Mouse (Mus musculus): ENCODE results near the gene Lrrfip1. TPM values are rescaled to one million over a fixed set of nuclear protein-coding genes. Genes with fewer than 3 reads are reported as not detected.

Gene Lrrfip1
- total RNA-seq, 2 experiments from 2014 or later, result 131 to 149 TPM

DNA sequence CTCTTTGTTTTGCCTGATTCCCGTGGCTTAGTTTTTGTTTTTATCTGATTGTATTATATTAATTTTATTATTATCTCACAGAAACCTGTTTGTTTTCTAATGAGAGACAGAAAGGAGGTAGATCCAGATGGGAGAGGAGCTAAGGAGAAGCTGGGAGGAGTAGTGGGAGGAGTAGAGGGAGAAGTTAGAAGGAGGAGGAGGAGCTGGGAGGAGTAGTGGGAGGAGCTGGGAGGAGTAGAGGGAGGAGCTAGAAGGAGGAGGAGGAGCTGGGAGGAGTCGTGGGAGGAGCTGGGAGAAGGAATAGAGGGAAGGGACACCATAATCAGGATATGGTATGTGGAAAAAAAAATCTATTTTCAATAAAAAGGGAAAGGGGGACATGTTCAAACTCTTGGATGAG is 36.7 kb downstream of the Lrrfip1 start:
- H3K27ac ChIP-seq, result peak overlapping the region; percentile 81; the same call in 1 of the 2 replicates
- DNase-seq, result no peak
- TF ChIP-seq CTCF (IDR thresholded peaks at IDR 0.05), result no peak
- no peak overlapping the region for H3K4me3 ChIP-seq
- intact Hi-C loops (cut with DNase I), result loop anchor here (5.0 kb wide), 1 partner anchor 63 kb away; no protein-coding TSS in a partner anchor

DNA sequence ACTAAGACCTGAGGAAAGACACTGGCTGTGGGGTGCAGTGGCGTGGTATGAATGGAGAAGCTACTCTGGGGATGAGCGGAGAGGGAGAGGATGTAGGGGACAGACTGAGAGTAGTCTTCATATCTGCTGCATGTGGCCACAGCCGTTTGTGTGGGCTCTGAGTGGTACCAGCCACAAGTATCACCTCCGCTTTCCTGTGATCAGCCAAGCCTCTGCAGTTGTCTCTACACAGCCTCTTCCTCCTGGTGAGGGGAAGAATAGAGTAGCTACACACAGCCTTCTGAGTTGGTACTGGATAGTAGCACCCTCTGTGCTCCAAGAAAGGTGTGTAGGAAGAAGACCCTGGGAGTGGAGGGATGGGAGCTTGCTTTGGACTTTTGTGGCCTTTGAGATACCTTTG is 38.7 kb downstream of the Lrrfip1 start:
- intact Hi-C loops (cut with DNase I), result loop anchor here (5.0 kb wide), 1 partner anchor 65 kb away; no protein-coding TSS in a partner anchor

DNA sequence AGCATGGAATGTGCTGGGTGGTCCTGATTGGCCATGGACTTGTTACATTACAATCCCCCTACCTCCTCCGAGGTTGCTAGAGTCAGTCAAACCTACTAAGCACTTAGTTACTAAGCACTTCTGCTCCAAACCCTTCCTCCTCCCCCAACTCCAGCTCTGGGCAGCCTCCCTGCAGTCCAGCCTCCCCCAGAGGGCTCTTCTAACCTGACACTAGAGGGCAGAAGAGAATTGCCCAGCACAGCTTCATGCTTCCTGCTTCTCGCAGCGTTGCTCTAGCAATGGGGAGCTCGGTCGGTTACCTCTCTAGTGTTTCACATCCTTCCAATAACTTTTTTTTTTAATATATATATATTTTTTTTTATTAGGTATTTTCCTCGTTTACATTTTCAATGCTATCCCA is 39.5 kb downstream of the Lrrfip1 start:
- TF ChIP-seq CTCF (IDR thresholded peaks at IDR 0.05), result peak; percentile 82
- DNase-seq, result peak; percentile 74
- peak overlapping the region; percentile 81 for H3K27ac ChIP-seq
- intact Hi-C loops (cut with DNase I), result loop anchor here (1.0 to 5.0 kb wide), 2 partner anchors 61 to 66 kb away; no protein-coding TSS in a partner anchor
- H3K4me3 ChIP-seq, result no peak overlapping the region

More for the DNA sequence above, 38.7 kb downstream of the Lrrfip1 start:
- DNase-seq, result no peak
- no peak for TF ChIP-seq CTCF (IDR thresholded peaks at IDR 0.05)
- H3K4me3 ChIP-seq, result no peak overlapping the region
- peak overlapping the region; percentile 81 for H3K27ac ChIP-seq

DNA sequence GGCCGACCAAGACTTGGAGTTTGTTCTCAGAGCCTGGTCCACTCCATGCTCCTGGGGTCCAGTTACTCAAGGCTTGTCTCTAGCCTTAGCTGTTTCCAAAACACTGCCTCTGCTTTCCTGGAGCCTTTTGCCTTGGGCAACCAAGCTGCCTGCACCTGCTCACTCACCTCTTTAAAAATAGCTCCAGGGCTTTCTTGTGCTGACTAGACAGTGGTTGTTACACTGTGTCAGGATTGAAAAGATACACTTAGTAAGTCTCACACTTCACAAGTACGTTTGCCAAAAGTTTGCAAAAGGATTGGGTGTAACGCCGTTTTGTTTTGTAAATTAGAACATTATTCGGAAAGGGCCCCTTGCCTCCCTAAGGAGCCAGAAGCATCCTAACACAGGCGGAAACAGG is 40.0 kb downstream of the Lrrfip1 start:
- H3K4me3 ChIP-seq, result peak overlapping the region; percentile 20
- DNase-seq, result peak; percentile 72
- TF ChIP-seq CTCF (IDR thresholded peaks at IDR 0.05), result no peak
- intact Hi-C loops (cut with DNase I), result loop anchor here (1.0 to 5.0 kb wide), 2 partner anchors 61 to 66 kb away; no protein-coding TSS in a partner anchor
- H3K27ac ChIP-seq, result peak overlapping the region; percentile 81

DNA sequence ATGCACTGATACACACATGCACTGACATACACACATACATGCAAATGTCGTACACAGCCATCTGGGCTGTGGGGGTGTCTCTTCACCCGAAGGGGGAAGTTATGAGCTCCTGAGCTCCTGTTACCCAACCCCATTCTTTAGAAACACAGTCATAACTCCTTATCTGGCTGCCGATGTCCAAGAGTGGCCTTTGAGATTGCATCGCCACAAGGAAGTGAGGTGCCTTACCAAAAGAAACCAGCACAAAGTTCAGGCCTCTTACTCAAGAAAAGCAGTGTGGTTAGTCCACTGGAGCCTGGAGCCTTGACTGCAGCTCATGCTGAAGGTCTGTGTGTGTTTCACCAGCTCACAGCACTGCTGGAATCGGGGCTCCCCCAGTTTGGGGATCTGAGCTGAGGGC is 43.1 kb downstream of the Lrrfip1 start:
- H3K4me3 ChIP-seq, result no peak overlapping the region
- no peak for TF ChIP-seq CTCF (IDR thresholded peaks at IDR 0.05)
- no peak for DNase-seq
- intact Hi-C loops (cut with DNase I), result no loop called here
- peak overlapping the region; percentile 67 for H3K27ac ChIP-seq

DNA sequence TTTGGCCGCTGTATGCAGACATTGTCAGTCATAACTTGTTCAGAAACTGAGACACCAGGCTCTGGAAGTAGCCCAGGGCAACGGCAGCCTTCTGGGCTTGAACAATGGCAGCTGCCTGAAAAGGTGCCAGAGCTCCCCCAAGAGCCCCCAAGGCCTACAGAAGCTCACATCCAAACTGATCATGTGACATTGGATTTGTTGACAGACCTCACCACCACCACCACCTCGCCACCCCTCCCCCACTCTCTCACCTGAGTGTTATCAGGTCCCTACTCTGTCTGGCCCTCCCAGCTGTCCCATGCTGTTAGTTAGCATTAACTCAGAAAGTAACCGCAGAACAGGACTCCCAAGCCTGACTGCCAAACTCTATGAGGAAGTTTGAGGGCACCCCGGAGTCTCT is 44.7 kb downstream of the Lrrfip1 start:
- peak overlapping the region; percentile 67 for H3K27ac ChIP-seq
- TF ChIP-seq CTCF (IDR thresholded peaks at IDR 0.05), result no peak
- peak; percentile 45 for DNase-seq
- no peak overlapping the region for H3K4me3 ChIP-seq
- intact Hi-C loops (cut with DNase I), result no loop called here

DNA sequence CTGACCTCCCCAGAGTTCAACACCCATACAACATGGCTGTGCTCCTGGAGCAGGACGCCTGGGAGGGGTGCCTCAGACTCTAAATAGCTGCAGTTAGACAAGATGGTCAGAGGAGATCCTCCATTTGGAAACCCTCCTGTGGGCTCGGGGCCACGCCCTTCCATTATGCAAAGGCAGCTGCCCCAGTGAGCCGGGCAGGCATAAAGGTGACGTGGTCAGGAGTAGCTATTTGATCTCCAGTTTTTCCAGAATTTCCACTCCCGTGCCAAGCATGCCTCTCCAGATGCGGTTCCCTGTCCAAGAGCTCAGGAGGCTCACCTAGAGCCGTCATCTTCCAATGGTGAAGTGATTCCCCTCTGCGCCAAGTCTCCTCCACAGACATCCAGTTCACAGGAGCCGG is 45.6 kb downstream of the Lrrfip1 start:
- DNase-seq, result peak; percentile 70
- H3K4me3 ChIP-seq, result no peak overlapping the region
- H3K27ac ChIP-seq, result peak overlapping the region; percentile 67
- TF ChIP-seq CTCF (IDR thresholded peaks at IDR 0.05), result no peak
- intact Hi-C loops (cut with DNase I), result no loop called here

DNA sequence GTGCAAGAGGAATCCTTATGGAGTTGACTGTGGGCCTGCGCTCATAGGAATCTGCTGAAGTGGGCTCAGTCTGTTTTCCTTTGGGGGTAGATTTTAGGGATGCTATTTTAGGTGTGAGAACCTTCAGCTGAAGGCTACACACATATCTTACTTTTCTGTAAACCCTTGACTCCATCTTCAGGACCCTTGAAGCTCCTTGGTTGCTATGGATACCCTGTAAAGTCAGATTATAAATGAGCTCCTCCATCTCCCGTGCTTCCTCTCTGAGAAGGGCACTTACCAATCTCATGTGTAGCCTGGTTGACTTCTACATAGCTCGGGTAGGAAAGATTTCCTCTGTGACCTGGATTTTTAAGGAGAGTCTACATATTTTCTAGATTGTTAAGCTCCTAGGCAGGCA is 46.1 kb downstream of the Lrrfip1 start:
- TF ChIP-seq CTCF (IDR thresholded peaks at IDR 0.05), result no peak
- intact Hi-C loops (cut with DNase I), result no loop called here
- no peak for DNase-seq
- Histone ChIP-seq H3K4me3 (no peak overlapping the region), H3K27ac (peak overlapping the region; percentile 67)

DNA sequence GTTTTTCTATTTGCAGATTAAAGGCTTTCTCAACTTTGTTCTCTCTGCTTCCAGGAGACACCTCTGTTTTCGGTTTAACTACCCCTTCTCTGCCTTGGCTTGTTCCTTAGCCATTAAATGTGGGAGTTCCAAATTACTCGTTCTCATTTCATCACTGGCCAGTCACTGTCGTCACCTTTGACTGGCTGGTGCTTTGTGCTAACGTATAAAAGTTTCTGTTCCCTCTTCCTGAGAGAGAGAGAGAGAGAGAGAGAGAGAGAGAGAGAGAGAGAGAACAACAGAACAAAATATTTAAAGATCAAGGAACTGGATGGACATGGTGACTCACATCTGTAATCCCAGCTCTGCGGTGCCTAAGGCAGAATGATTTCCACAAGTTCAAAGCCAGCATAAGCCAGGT is 47.7 kb downstream of the Lrrfip1 start:
- intact Hi-C loops (cut with DNase I), result no loop called here
- no peak for DNase-seq
- H3K4me3 ChIP-seq, result no peak overlapping the region
- no peak for TF ChIP-seq CTCF (IDR thresholded peaks at IDR 0.05)
- H3K27ac ChIP-seq, result no peak overlapping the region; the same call in 1 of the 2 replicates

DNA sequence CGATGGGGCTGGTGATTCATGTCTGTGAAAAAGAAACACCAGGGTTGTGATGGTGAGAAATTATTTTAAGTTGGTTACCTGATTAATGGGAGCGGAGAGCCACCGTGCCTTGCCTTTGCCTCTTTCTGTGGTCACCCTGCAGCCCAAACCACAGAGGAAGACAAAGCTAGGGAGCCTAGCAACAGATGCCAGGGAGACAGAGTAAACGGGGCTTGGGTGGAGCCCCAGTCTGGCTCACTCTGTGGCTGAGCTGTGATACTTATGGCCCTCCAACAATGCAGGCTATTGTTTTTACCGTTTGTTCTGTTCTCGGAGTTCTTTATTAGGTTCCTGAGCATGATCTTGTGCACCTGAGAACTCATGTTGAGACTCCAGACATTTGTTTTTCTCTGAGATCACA is 50.8 kb downstream of the Lrrfip1 start:
- H3K4me3 ChIP-seq, result no peak overlapping the region
- intact Hi-C loops (cut with DNase I), result no loop called here
- H3K27ac ChIP-seq, result no peak overlapping the region
- TF ChIP-seq CTCF (IDR thresholded peaks at IDR 0.05), result no peak
- DNase-seq, result no peak

DNA sequence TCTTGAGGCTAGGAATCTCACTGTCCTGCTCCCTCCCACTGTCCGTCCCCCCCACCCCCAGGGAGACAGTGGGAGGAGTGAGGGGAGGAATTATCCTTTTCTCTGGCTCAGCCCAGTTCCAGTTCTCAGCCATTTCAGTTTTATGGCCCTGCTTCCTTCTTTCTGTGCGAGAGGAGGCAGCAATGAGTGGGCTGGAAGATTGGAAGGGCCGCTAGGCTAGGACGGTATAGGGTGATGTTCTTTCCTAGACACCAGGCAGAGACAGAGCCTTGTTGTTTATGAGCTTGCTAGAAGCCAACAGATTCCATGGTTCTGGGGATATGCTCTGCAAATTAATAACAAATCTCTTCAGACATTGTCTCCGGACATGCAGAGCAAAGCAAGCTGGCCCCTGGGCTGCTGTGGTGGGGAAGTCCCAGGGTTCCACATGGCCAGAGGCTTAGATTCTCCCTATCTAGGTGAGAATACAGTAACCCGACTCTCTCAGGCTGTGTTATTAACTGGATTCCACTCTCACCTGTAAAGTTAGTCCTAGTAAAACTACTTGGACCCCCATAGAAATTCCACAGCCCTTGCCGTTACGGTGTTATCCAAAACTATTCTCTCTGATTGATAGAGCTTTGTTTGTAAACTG is 53.0 kb downstream of the Lrrfip1 start:
- Histone ChIP-seq H3K4me3 (peak overlapping the region; percentile 83), H3K27ac (peak overlapping the region; percentile 97)
- DNase-seq, result no peak

DNA sequence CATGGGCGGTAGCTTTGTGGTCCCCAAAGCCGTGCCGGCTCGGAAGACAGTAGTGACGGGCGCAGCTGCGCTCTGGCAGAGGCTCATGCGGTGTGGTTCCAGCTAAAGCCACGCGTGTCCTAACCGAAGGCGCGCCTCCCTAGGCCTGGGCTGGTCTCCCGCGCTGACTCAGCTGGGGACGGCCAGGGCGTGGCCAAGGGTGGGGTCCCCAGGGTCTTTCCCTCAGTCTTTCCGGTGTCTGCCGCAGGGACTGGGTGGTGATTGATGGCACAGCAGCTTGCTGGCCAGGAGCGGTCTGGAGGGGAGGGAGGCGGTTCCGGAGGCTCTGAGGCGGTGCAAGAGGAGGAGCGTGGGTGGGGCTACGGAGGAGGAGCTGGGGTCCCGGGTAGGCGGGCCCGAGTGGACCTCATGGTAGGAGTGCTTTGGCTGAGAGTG is 54.2 kb downstream of the Lrrfip1 start:
- peak; percentile 96 for DNase-seq
- Histone ChIP-seq H3K27ac (peak overlapping the region; percentile 97), H3K4me3 (peak overlapping the region; percentile 83)
- peak; percentile 8; the same call in 1 of the 2 replicates for TF ChIP-seq CTCF (IDR thresholded peaks at IDR 0.05)
- intact Hi-C loops (cut with DNase I), result no loop called here

More for the DNA sequence above, 53.0 kb downstream of the Lrrfip1 start:
- TF ChIP-seq CTCF (IDR thresholded peaks at IDR 0.05), result 0 out of 2 replicates have a peak, but pooled peaks have one; percentile 1
- intact Hi-C loops (cut with DNase I), result no loop called here

DNA sequence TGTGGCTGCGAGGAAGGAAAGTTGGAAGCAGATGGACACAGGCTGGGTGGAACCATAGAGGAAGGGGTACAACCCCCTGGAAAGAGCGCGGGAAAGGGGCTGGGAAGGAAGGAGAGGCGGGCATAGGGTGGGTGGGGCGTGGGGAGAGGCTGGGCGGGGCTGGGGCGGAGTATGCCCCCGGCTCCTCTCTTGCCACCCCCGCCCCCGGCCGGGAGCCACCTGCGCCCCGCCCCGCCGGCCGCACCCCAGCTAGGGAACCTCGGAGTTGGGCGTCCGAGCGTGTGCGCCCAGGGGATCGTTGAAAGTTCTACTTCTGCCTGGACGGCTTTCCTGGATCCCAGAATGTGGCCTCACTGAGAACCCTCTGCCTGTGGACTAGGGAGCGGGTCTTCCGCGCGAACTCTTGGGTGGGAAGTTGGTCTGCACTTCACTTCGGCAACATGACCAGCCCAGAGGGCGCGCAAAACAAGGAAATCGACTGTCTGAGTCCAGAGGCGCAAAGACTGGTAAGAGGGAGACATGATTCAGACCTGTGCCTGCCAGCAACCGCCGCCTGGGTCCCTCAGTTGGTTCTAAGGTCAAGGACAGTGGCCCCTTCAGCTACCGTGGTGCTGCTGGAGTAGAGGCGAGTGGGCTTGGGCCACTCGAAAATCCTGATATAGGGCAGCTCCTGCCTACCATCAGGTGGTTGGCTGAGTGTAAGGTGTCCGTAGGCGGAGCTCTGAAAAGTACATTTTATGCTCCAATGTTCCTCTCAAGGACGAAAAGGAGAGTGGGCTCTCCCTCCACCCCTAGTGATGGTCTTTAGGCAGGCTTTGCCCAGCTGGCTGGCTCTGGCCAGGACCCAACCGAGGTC is 54.9 kb downstream of the Lrrfip1 start:
- intact Hi-C loops (cut with DNase I), result no loop called here
- no peak for TF ChIP-seq CTCF (IDR thresholded peaks at IDR 0.05)
- Histone ChIP-seq H3K27ac (peak overlapping the region; percentile 97), H3K4me3 (peak overlapping the region; percentile 83)
- DNase-seq, result peak; percentile 90

Measured in gastrocnemius, adult 2 months (tissue).